Mouse (Mus musculus): ENCODE results near the gene Kcnip2. TPM values are rescaled to one million over a fixed set of nuclear protein-coding genes. Genes with fewer than 3 reads are reported as not detected.

Kcnip2 gene
- 0.74 to 1.3 TPM (median 1.2 TPM) in 4 replicates for total RNA-seq (2023; ENCODE audit: inconsistent age)

GRCm38 (mm10) chr19:45815831-45816405 lies at the start of gene Kcnip2:
Gene Kcnip2 (minus strand): TSS chr19:45816061.

GRCm38 (mm10) chr19:45783181-45783932 lies 32.5 kb downstream of the Kcnip2 start, which contains the start of gene Mgea5:
Gene Mgea5 (minus strand): TSS chr19:45783837.

GRCm38 (mm10) chr19:45749243-45750043 lies 66.4 kb downstream of the Kcnip2 start, which contains the start of gene Npm3:
Gene Npm3 (minus strand): TSS chr19:45749591.

GRCm38 (mm10) chr19:45742218-45742983 lies 73.5 kb downstream of the Kcnip2 start, which contains the start of gene Fgf8:
Gene Fgf8 (minus strand): TSS chr19:45742915.

Other genes with a start within 250 kb of the Kcnip2 start
- 51.3 to 65.4 TPM (median 57.3 TPM) in 4 replicates for gene Fbxw4, start 155.7 kb downstream of the Kcnip2 start, total RNA-seq (2023; ENCODE audit: inconsistent age)
- not detected in 4 replicates for gene Fgf8, start 73.1 kb downstream of the Kcnip2 start, total RNA-seq (2023; ENCODE audit: inconsistent age)
- gene Npm3, start 66.5 kb downstream of the Kcnip2 start, total RNA-seq (2023; ENCODE audit: inconsistent age), result 32.7 to 35.7 TPM (median 34.7 TPM) in 4 replicates
- 204 to 222 TPM (median 217 TPM) in 4 replicates for gene Mgea5, start 32.2 kb downstream of the Kcnip2 start, total RNA-seq (2023; ENCODE audit: inconsistent age)
- gene Armh3, start 182.4 kb upstream of the Kcnip2 start, total RNA-seq (2023; ENCODE audit: inconsistent age), result 24.2 to 25.7 TPM (median 25.3 TPM) in 4 replicates
- 6.5 to 8.9 TPM (median 7.9 TPM) in 4 replicates for gene Hps6, start 187.4 kb upstream of the Kcnip2 start, total RNA-seq (2023; ENCODE audit: inconsistent age)
- gene Pprc1, start 228.8 kb upstream of the Kcnip2 start, total RNA-seq (2023; ENCODE audit: inconsistent age), result 73.8 to 81.7 TPM (median 76.9 TPM) in 4 replicates
- 215 to 233 TPM (median 225 TPM) in 4 replicates for gene Ldb1, start 229.2 kb upstream of the Kcnip2 start, total RNA-seq (2023; ENCODE audit: inconsistent age)

Data from B cell, adult (primary cell).